Mouse (Mus musculus): ENCODE data around the gene Ooep. TPM values are rescaled to one million over a fixed set of nuclear protein-coding genes. Genes with fewer than 3 reads are reported as not detected.
"Not testable (repeated sequence)": the region's sequence is repeated elsewhere in the genome, so short reads cannot be mapped to it uniquely, and the experiment has no call there.

Gene Ooep
- polyA plus RNA-seq, 1 experiment = 6.3 TPM

DNA sequence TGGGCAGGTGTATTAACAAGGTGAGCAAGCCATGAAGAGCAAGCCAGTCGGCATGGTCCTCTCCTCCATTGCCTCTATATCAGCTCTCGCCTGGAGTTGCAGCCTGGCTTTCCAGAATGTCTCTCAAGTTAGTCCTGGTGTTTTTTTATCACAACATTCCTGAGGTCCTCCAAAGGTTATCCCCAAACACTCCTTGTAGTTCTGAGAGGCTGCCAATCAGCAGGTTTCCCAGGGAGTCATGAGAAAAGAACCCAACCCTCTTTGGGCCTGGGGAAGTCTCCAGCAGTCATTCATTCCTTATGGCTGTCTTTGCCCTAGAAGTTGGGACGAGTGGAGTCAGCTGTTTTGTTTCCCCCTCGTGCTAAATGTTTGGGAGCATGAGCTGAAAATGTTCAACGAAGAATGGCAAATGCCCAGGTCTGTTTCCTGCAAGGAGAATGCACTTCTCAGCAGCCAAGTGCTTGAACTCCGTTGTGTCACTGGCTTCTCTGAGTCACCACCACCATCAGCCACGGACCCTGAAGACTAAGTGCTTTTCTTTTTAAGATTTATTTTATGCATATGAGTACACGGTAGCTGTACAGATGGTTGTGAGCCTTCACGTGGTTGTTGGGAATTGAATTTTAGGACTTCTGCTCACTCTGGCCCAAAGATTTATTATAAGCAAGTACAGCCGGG, 5.6 kb downstream of the Ooep start:
- Histone ChIP-seq H3K27ac (ENCODE audit: control insufficient read depth, insufficient read depth, low read depth, low read length, poor library complexity) (no peak overlapping the region), H3K4me1 (ENCODE audit: control insufficient read depth, insufficient read depth, low read length) (no peaks in the 10 kb centered on the region), H3K4me3 (replicated peaks; ENCODE audit: control insufficient read depth, low read depth, low read length) (no peak overlapping the region)
- WGBS = 75% methylated on average over 10 of the region's 10 CpGs
- no peak for TF ChIP-seq POLR2A (IDR thresholded peaks at IDR 0.05; ENCODE audit: borderline replicate concordance, control insufficient read depth, low read depth, low read length)
- no peak for TF ChIP-seq CTCF (IDR thresholded peaks at IDR 0.05; ENCODE audit: control insufficient read depth, insufficient read depth, low read length)

DNA sequence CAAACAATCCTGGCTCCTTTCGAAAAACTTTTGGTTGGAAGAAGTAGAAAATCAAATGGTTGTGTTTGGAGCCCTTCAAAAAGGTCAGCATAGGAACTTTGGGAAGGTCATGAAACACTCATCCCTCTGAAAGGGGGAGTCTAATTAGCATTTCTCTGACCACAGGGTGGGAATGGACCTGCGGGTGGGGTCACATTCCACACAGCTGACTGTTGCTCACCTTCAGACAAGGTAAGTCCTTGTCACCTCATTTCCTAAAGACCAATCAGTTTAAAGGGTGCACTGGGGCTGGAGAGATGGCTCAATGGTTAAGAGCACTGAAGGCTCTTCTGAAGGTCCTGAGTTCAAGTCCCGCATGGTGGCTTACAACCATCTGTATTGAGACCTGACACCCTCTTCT, 7.1 kb downstream of the Ooep start:
- WGBS = 76% methylated on average over 3 of the region's 3 CpGs
- TF ChIP-seq CTCF (IDR thresholded peaks at IDR 0.05; ENCODE audit: control insufficient read depth, insufficient read depth, low read length) (no peak), POLR2A (IDR thresholded peaks at IDR 0.05; ENCODE audit: borderline replicate concordance, control insufficient read depth, low read depth, low read length) (no peak)
- Histone ChIP-seq H3K4me3 (replicated peaks; ENCODE audit: control insufficient read depth, low read depth, low read length) (no peak overlapping the region), H3K4me1 (ENCODE audit: control insufficient read depth, insufficient read depth, low read length) (no peaks in the 10 kb centered on the region), H3K27ac (ENCODE audit: control insufficient read depth, insufficient read depth, low read depth, low read length, poor library complexity) (no peak overlapping the region)

DNA sequence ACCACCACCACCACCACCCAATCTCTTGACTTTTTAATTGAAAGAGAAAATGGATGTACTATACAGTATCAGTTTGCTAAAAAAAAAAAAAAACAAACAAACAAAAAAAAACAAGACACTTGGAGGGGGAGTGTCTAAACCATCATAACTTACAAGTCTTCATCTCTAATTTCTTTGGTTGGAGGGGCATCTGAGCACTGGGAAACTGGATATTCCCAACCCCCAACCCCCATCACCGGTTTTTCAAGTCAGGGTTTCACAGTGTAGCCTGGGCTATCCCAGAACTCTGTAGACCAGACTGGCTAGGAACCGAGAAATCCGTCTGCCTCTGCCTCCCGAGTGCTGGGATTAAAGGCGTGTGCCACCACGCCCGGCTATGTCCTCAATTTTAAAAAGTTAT, 8.7 kb downstream of the Ooep start:
- TF ChIP-seq POLR2A (IDR thresholded peaks at IDR 0.05; ENCODE audit: borderline replicate concordance, control insufficient read depth, low read depth, low read length) (no peak), CTCF (IDR thresholded peaks at IDR 0.05; ENCODE audit: control insufficient read depth, insufficient read depth, low read length) (no peak)
- WGBS = 78% methylated on average over 7 of the region's 7 CpGs
- Histone ChIP-seq H3K4me1 (ENCODE audit: control insufficient read depth, insufficient read depth, low read length) (no peaks in the 10 kb centered on the region), H3K4me3 (replicated peaks; ENCODE audit: control insufficient read depth, low read depth, low read length) (no peak overlapping the region), H3K27ac (ENCODE audit: control insufficient read depth, insufficient read depth, low read depth, low read length, poor library complexity) (no peak overlapping the region)

DNA sequence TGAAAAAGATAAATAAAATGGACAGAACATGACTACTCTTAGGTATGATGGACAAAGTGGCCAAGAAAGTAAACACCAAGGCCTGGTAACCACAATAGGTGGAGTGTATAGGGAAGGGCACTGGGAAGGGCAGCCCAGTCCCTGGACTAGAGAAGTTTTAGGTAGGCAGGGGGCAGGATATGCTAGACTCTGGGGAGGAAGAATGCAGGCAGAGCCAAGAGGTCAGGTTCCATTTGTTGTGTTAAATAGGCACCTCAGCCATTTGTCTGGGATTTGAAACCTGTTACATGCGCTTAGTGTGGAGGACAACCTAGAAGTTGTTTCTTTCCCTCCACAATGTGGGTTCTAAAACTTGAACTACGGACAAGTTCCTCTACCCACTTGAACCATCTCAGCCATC, 9.2 kb downstream of the Ooep start:
- Histone ChIP-seq H3K4me3 (replicated peaks; ENCODE audit: control insufficient read depth, low read depth, low read length) (no peak overlapping the region), H3K4me1 (ENCODE audit: control insufficient read depth, insufficient read depth, low read length) (no peaks in the 10 kb centered on the region), H3K27ac (ENCODE audit: control insufficient read depth, insufficient read depth, low read depth, low read length, poor library complexity) (no peak overlapping the region)
- no peak for TF ChIP-seq CTCF (IDR thresholded peaks at IDR 0.05; ENCODE audit: control insufficient read depth, insufficient read depth, low read length)
- TF ChIP-seq POLR2A (IDR thresholded peaks at IDR 0.05; ENCODE audit: borderline replicate concordance, control insufficient read depth, low read depth, low read length) = no peak
- WGBS = 88% methylated on average over 2 of the region's 2 CpGs

DNA sequence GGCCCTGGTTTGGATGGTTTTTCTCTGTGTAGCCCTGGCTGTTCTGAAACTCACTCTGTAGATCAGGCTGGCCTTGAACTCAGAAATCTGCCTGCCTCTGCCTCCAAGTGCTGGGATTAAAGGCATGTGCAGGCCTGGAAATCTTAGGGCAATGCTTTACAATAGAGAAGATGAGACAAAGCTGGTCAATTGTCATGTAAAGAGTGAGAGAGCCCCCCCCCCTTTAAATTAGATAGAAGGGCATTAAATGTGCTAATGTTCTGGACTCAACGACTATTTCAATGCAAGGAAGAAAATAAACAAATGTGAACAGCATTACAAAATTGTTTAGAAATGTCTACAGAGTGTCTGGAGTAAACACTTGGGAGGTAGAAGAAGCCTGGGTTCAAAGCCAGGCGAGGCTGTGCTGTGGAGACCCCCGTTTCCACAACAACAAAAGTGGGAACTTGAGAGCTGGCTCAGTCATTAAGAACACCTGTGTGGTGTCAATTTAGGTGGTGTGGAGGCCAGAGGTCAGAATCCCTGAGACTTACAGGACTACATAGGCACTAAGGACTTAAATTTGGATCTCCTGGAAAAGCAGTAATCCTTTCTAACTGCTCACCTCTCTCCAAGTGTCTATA, 9.7 kb downstream of the Ooep start:
- Histone ChIP-seq H3K4me1 (ENCODE audit: control insufficient read depth, insufficient read depth, low read length) (no peaks in the 10 kb centered on the region), H3K27ac (ENCODE audit: control insufficient read depth, insufficient read depth, low read depth, low read length, poor library complexity) (no peak overlapping the region), H3K4me3 (replicated peaks; ENCODE audit: control insufficient read depth, low read depth, low read length) (no peak overlapping the region)
- TF ChIP-seq CTCF (IDR thresholded peaks at IDR 0.05; ENCODE audit: control insufficient read depth, insufficient read depth, low read length) = no peak
- no peak for TF ChIP-seq POLR2A (IDR thresholded peaks at IDR 0.05; ENCODE audit: borderline replicate concordance, control insufficient read depth, low read depth, low read length)
- WGBS = 59% methylated on average over 3 of the region's 3 CpGs

DNA sequence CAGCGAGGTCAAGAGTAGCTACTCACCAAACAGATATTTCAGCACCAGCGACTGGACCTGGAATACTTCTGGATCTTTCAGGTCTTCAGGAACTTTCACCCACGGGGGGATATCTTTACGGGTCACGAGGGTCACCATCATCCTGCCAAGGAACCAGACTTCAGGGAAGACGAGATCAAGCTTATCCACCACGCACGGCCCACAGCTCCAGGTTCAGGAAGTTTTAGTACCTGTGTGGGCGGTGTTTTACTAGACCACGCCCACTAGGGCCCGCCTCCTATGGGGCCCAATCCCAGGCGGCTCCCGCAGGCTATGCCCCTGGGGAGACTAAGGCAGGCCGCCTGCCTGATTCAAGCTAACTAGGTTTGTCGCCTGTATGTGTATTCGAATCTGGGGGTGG, 10.6 kb downstream of the Ooep start, which contains the start of gene Dppa5a:
Dppa5a (minus strand) TSS at position 219 of the 400 bp plus-strand sequence.
- H3K4me3 ChIP-seq (replicated peaks; ENCODE audit: control insufficient read depth, low read depth, low read length); H3K4me1 ChIP-seq (ENCODE audit: control insufficient read depth, insufficient read depth, low read length); H3K27ac ChIP-seq (ENCODE audit: control insufficient read depth, insufficient read depth, low read depth, low read length, poor library complexity): not testable (repeated sequence)
- WGBS = 77% methylated on average over 16 of the region's 16 CpGs

DNA sequence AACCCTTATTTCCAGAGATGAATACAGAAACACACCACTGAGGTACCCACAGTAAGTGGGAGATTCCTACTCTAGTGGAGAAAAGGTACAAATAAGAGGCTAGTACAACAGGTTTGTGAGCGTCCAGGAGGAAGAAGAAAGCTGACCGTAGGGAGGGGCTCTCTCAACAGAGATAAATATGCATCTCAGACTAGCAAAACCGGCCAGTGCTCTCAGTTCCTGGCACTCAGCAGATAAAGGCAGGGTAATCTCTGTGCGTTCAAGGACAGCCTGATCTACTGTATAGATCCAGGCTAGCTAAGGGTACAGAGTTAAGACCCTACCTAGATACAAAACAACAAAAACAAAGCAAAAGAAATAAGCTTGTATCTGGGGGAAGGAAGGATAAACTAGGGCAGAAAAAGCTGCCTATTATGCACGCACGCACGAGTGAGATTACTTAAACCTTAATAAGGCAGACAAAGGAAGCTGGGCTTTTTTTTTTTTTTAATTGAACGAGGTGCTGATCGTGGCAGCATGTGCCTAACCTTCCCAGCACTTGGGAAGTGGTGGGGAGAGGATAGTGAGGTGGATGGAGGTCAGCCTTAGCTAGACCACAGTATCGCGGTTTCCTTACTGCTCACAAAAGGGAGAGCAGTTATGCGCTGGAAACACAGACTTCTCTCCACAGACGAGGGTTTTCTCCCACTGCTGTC, 12.5 kb downstream of the Ooep start:
- TF ChIP-seq POLR2A (IDR thresholded peaks at IDR 0.05; ENCODE audit: borderline replicate concordance, control insufficient read depth, low read depth, low read length) = no peak
- TF ChIP-seq CTCF (IDR thresholded peaks at IDR 0.05; ENCODE audit: control insufficient read depth, insufficient read depth, low read length) = no peak
- no peak overlapping the region for H3K4me3 ChIP-seq (replicated peaks; ENCODE audit: control insufficient read depth, low read depth, low read length)
- H3K4me1 ChIP-seq (ENCODE audit: control insufficient read depth, insufficient read depth, low read length) = no peaks in the 10 kb centered on the region
- H3K27ac ChIP-seq (ENCODE audit: control insufficient read depth, insufficient read depth, low read depth, low read length, poor library complexity) = no peak overlapping the region
- WGBS = 33% methylated on average over 13 of the region's 13 CpGs

DNA sequence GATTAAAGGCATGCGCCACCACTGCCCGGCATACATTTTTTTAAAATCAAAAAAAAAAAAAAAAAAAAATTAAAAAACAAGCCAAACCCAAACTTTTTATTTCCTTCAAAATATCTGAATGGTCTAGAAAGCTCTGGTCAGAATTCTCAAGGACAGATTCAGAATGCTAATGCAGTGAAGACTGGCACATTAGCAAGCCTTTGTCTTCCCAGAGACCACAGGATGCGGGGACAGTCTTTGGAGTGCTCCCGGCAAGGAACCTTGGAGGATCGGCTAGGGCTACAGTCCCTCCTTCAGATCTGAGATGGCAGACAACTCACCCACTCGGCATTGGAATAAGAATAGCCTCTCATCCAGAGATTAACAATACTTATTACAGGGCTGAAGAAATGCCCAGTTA, 13.8 kb downstream of the Ooep start:
- 88% methylated on average over 6 of the region's 6 CpGs for WGBS
- H3K4me1 ChIP-seq (ENCODE audit: control insufficient read depth, insufficient read depth, low read length) = no peaks in the 10 kb centered on the region
- no peak overlapping the region for H3K27ac ChIP-seq (ENCODE audit: control insufficient read depth, insufficient read depth, low read depth, low read length, poor library complexity)
- H3K4me3 ChIP-seq (replicated peaks; ENCODE audit: control insufficient read depth, low read depth, low read length) = no peak overlapping the region
- TF ChIP-seq CTCF (IDR thresholded peaks at IDR 0.05; ENCODE audit: control insufficient read depth, insufficient read depth, low read length) (no peak), POLR2A (IDR thresholded peaks at IDR 0.05; ENCODE audit: borderline replicate concordance, control insufficient read depth, low read depth, low read length) (no peak)

Measured in bone marrow, adult 2 months (tissue).